Mouse (Mus musculus): ENCODE data around the gene Cope.

Gene Cope

DNA sequence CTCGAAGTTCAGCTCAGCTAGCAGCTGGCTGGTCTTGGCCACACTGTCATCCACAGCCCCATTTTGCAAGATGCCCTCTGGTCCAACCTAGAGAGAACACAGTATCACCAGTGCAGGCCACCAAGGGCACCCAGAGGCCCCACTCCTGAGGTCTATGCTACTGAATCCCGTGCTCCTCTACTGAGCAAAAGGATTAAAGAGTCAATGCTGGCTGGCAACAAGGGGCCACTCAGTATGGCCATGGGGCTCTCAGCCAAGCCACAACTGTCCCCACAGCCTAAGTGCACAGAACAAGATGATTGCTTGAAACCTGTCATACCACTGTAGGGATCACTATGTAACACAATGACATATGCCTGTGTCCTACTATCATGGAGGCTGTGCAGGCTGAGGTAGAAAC lies 42.0 kb downstream of the Cope start:
- peak; percentile 56 to 63 for DNase-seq (ENCODE audit: inconsistent age in 2 of 2, low spot score in 1 of 2)

GRCm38 (mm10) chr8:70347443-70347842 lies 45.1 kb downstream of the Cope start:
- no peak for DNase-seq (ENCODE audit: inconsistent age in 2 of 2, low spot score in 1 of 2)

DNA sequence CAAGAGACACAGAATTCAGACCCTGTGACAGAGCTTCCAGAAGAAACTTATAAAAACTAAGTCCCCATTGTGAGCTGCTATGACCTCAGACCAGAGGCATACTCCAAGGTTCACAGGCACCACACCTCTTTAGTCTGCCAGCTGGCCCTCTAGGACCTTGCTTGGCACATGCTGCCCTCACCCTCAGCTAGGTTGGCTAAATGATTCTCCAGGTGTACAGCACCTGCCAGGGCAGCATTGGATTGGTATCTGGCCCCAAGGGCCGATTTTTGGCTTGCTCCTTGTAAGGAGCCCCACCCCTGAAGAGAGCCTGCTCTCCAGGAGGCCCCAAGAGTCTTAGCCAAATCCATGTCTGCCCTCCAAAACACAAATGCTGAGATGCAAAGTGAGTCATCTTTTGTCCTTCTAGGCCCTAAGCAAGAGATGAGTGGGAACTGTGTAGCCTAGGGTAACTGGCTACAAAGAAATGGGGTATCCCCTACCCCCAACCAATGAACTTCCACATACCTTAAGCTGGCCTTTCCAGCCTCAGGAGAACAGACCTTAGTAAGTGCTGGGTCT lies 45.6 kb downstream of the Cope start:
- peak in 1 of 2 experiments; percentile 71 for DNase-seq (ENCODE audit: inconsistent age in 2 of 2, low spot score in 1 of 2)

DNA sequence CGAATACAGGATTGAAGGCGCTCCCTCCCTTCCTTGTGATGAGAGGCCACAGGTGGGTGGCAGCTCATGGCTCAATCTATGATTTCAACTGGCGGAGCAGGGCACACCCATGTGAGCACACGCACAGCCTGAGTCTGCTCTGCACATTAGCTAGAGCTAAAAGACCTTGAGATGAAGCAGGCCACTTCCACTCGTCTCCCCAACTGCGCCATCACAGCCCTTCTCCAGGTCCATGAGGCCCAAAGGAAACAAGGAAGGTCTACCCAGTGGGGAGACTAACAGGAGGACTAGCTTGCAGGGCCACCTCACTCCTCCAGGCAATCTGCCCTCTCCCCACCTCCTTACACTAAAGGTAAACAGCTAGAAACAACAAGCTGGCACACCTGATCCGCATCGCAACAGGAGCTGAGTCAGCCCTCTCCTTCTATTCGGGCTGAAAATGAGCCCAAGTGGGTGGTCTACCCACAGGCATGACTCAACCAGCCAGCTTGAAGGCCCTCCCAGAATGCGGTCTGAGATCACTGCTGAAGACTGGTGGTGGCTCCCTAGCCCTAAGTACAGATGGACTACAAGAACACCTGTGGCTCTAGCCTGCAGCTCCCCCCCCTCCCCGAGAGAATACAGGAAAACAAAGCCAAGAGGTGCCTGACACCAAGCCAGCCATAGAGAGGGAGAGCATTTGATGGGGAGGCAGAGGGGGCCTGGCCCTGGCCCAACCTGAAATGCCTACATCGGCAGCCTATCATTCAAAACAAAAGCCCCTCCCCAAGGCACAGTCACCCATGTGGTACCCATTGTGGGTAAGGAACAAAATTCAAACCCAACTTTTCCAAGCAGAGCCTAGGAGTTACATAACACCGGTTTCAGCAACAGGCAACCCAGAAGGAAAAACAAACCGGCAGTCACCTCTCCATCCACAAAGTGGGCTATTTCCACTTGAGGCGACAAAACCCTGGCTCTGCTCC lies 49.0 kb downstream of the Cope start:
- DNase-seq (ENCODE audit: inconsistent age in 2 of 2, low spot score in 1 of 2), result peak; percentile 36 to 78

DNA sequence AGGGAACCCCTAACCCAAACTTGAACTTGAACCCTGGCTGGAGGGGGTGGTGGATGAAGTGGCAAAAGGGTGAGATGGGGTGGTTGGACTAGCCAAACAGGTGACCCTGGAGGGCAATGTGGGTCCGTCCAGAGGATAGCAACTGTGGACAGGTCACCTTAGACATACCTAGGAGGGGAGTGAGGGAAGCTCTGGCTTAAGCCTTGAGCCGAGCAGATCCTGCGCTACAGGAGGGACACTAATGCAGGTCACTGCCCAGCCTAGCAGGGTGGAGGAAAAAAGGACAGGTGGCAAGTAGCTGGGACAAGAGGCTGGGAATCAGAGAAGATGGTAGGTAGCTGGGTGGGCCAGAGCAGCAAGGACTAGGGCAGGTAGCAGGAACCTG lies 49.7 kb downstream of the Cope start:
- DNase-seq (ENCODE audit: inconsistent age in 2 of 2, low spot score in 1 of 2), result peak in 1 of 2 experiments; percentile 39

- DNase-seq (ENCODE audit: inconsistent age in 2 of 2, low spot score in 1 of 2), result peak in 1 of 2 experiments; percentile 87
Observed at GRCm38 (mm10) chr8:70352657-70353151, 50.4 kb downstream of the Cope start.

GRCm38 (mm10) chr8:70353194-70353817 lies 51.0 kb downstream of the Cope start, which contains the start of gene Upf1:
Upf1 (minus strand) TSS chr8:70353278.
- DNase-seq (ENCODE audit: inconsistent age in 2 of 2, low spot score in 1 of 2), result peak; percentile 100

DNA sequence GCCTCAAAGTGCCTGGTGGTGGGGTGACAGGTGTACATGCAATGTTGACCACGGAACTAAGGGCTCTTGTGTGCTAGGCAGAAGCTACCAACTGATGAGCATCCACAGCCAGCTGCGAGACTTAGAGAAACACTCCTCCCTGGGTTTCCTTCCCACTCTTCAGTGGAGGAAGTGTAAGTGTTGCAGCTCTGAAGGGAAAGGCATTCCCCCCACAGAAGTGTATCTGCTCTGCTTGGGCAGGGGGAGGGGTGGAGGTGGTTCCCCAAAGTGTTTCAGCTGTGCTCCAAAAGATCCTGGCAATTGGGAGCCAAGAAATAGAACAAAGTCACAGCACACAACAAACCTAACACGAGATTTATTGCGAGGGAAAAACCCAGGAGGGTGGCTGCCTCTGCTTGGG lies 51.7 kb downstream of the Cope start:
- no peak for DNase-seq (ENCODE audit: inconsistent age in 2 of 2, low spot score in 1 of 2)

- DNase-seq (ENCODE audit: inconsistent age in 2 of 2, low spot score in 1 of 2), result no peak
Observed at GRCm38 (mm10) chr8:70356111-70356510, 53.8 kb downstream of the Cope start.

GRCm38 (mm10) chr8:70359411-70359810 lies 57.1 kb downstream of the Cope start:
- DNase-seq (ENCODE audit: inconsistent age in 2 of 2, low spot score in 1 of 2), result no peak

GRCm38 (mm10) chr8:70360769-70361168 lies 58.5 kb downstream of the Cope start:
- DNase-seq (ENCODE audit: inconsistent age in 2 of 2, low spot score in 1 of 2), result no peak

- no peak for DNase-seq (ENCODE audit: inconsistent age in 2 of 2, low spot score in 1 of 2)
Observed at GRCm38 (mm10) chr8:70361484-70362032, 59.2 kb downstream of the Cope start.
